Mouse (Mus musculus) liver, embryonic 15.5 days (tissue): ENCODE data around the gene Snhg11. TPM values are rescaled to one million over a fixed set of nuclear protein-coding genes. Genes with fewer than 3 reads are reported as not detected.
A peak's percentile ranks its signal among the peaks of the same experiment; 100 is the strongest.
"Not testable (repeated sequence)": the region's sequence is repeated elsewhere in the genome, so short reads cannot be mapped to it uniquely, and the experiment has no call there.

Experiments
- ATAC-seq: fragments of 200-750 bp; cut with Nextera tagmentation; 2 replicates; pipeline ENCODE4 v1.8.0; 2017; ENCODE audit warnings: moderate number of reproducible peaks, mild to moderate bottlenecking, moderate library complexity; ENCODE audit not compliant: insufficient read depth
- H3K27ac ChIP-seq: fragments of 300-500 bp; sonication (generic); replicated peaks from 2 replicates; pipeline ENCODE4 v1.5.1; 2015; ENCODE audit warnings: mild to moderate bottlenecking, inconsistent platforms
- H3K27me3 ChIP-seq: fragments of 300-500 bp; sonication (generic); 2 replicates; pipeline ENCODE4 v1.6.1; 2015; ENCODE audit warnings: mild to moderate bottlenecking, inconsistent platforms
- H3K36me3 ChIP-seq: fragments of 300-500 bp; sonication (generic); replicated peaks from 2 replicates; pipeline ENCODE4 v1.6.1; 2015; ENCODE audit warnings: moderate library complexity, mild to moderate bottlenecking, inconsistent platforms
- H3K4me1 ChIP-seq: fragments of 300-500 bp; sonication (generic); replicated peaks from 2 replicates; pipeline ENCODE4 v1.6.1; 2015; ENCODE audit warnings: inconsistent platforms
- H3K4me2 ChIP-seq: fragments of 300-500 bp; sonication (generic); 2 replicates; pipeline ENCODE4 v1.6.1; 2015; ENCODE audit warnings: moderate library complexity, mild to moderate bottlenecking, inconsistent platforms
- H3K4me3 ChIP-seq: fragments of 300-500 bp; sonication (generic); replicated peaks from 2 replicates; pipeline ENCODE4 v1.5.1; 2015; ENCODE audit warnings: mild to moderate bottlenecking, inconsistent platforms
- H3K9ac ChIP-seq: fragments of 300-500 bp; sonication (generic); 2 replicates; pipeline ENCODE4 v1.6.1; 2015; ENCODE audit warnings: moderate library complexity, mild to moderate bottlenecking, inconsistent platforms
- H3K9me3 ChIP-seq: fragments of 300-500 bp; sonication (generic); replicated peaks from 2 replicates; pipeline ENCODE4 v1.6.1; 2016; ENCODE audit warnings: inconsistent platforms
- WGBS: fragments of 180-500 bp; shearing (Covaris S2); methylation state at CpG from one replicate; pipeline ENCODE4 v1.1.7; 2015; ENCODE audit warnings: mixed read lengths; ENCODE audit not compliant: insufficient replicate concordance; 5-methylcytosine and 5-hydroxymethylcytosine counted together
- polyA plus RNA-seq: library from polyadenylated mRNA; unstranded; fragments of >200 nt; fragmentation: Nextera tagmentation; extraction: Ambion mirVana; gene quantifications from 2 replicates; pipeline ENCODE4 v1.2.1, GENCODE M21; 2015

Gene Snhg11
- polyA plus RNA-seq, 1 experiment from 2014 or later, result 1.5 TPM

DNA sequence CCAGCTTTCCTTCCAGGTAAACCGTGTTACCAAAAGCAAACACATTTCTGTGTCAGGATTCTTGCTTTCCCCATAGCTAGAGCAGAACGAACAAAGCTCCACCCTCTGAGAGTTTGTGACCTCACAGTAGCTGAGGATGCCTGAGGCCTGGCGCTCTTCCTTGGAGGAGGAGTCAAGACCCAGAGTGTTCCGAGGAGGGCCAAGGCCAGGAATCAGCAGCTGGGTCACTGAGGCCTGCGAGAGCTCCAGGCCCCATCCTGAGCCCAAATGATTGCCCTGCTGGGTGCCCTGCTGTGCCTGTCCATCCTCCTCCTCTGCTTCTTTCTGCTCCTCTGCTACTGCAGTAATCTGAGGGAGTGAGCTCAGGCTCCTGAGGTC lies 5.3 kb upstream of the Snhg11 start:
- ATAC-seq, result no peak
- H3K27ac ChIP-seq, result no peak overlapping the region
- WGBS, result 40% methylated on average over 5 of the region's 5 CpGs
- peaks cover 25% of the 10 kb centered on the region for H3K27me3 ChIP-seq
- no peaks in the 10 kb centered on the region for H3K9me3 ChIP-seq
- H3K4me3 ChIP-seq, result no peak overlapping the region
- H3K4me2 ChIP-seq, result no peak overlapping the region
- no peak overlapping the region for H3K9ac ChIP-seq
- no peaks in the 10 kb centered on the region for H3K36me3 ChIP-seq
- peaks cover 5% of the 10 kb centered on the region; the same call in 1 of the 2 replicates for H3K4me1 ChIP-seq

DNA sequence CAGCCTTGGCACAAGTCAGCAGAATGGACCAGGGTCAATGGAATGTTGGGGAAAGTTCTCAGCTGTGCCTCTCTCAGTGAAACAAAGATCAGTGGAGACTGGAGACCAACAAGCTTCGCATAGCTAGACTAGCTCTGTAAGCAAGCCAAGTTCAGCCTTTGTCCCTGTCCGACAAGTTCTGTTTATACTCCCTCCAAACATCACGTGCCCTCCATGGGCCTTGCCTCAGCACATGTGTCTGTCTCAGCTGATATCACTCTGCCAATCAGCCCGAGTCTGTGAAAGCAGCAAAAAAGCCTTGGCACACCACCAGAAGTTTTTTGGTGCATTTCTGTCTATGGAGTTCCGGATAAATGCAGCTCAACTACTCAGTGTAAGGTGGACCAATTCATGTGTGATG lies 2.4 kb upstream of the Snhg11 start:
- Histone ChIP-seq H3K36me3 (no peaks in the 10 kb centered on the region), H3K4me3 (no peak overlapping the region), H3K9me3 (no peaks in the 10 kb centered on the region), H3K9ac (no peak overlapping the region), H3K4me1 (peaks cover 11% of the 10 kb centered on the region), H3K27ac (no peak overlapping the region), H3K27me3 (peaks cover 51% of the 10 kb centered on the region), H3K4me2 (no peak overlapping the region)
- 37% methylated on average over 5 of the region's 5 CpGs for WGBS
- ATAC-seq, result peak; percentile 31; the same call in 1 of the 2 replicates

DNA sequence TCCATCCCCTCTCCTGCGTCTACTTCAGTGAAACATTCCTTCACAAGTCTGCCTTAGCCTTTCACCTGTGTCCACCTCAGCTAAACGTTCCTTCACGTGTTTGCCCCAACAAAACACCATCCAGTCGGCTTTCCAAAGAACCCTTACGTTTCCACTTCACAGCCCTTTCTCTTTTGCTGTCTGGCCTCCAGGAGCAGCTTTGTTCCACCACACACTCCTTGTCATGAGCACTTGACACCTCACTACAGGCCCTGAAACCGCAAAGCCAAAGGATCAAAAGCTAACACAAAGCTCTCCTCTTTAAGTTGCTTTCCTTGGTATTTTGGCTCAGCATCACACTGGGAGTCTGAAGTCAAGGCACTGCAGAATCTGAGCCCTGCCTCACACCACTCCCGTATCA lies 1.9 kb upstream of the Snhg11 start:
- H3K4me3 ChIP-seq, result no peak overlapping the region
- no peaks in the 10 kb centered on the region for H3K36me3 ChIP-seq
- H3K27me3 ChIP-seq, result peaks cover 51% of the 10 kb centered on the region
- no peaks in the 10 kb centered on the region for H3K9me3 ChIP-seq
- H3K4me2 ChIP-seq, result no peak overlapping the region
- 57% methylated on average over 7 of the region's 7 CpGs for WGBS
- ATAC-seq, result no peak
- no peak overlapping the region for H3K27ac ChIP-seq
- H3K4me1 ChIP-seq, result peaks cover 11% of the 10 kb centered on the region
- no peak overlapping the region for H3K9ac ChIP-seq

DNA sequence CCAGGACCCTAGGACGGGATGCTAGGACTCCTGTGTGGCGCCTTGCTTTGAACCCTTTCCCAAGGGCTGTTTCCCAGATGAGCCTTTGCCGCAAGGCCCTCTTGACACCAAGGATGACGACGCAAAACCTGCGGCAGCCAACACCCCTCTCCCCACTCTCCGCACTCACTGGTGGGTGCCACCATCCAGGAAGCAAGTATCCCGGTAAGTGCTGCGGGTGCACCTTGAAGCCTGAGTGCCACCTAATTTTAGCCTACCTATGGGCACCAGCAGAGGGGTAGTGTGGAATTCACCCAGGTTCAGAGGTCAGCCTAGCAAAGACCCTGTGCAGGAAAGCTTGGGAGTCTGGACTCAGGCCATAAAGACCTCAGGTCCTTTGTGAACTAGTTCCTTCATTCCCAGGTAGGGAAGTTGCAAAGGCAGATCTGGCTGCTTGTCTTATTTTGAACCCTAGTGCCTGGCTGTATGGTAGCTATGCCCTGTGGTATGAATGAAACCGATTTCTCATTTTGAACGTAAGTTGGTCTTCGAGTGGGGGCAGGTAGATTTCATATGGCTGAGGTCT lies 767 bp downstream of the Snhg11 start:
- 26% methylated on average over 12 of the region's 12 CpGs for WGBS
- Histone ChIP-seq H3K36me3 (no peaks in the 10 kb centered on the region), H3K4me1 (peaks cover 14% of the 10 kb centered on the region), H3K27ac (no peak overlapping the region), H3K4me3 (no peak overlapping the region; the same call in 1 of the 2 replicates), H3K9ac (no peak overlapping the region), H3K27me3 (peaks cover 51% of the 10 kb centered on the region), H3K4me2 (peak overlapping the region; percentile 55), H3K9me3 (no peaks in the 10 kb centered on the region)
- ATAC-seq, result no peak

DNA sequence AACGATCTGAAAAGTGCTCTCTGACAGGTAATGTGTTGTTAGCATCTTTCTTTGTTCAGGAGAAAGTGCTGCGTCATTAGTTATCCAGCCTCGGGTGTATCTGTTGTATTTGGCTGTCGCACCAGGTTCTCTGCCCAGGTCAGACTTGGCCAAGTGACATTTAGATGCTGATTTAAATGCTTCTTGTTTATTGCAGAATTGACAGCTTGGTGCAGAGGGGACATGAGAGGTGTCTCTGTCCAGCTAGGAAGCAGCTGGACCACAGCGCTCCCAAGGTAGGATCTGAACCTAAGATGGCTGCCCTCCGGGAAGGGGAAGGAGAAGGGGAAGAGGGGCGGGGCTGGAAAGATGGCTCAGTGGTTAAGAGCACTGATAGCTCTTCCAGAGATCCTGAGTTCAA lies 1.4 kb downstream of the Snhg11 start:
- H3K27me3 ChIP-seq, result peaks cover 51% of the 10 kb centered on the region
- H3K9me3 ChIP-seq, result no peaks in the 10 kb centered on the region
- peaks cover 14% of the 10 kb centered on the region for H3K4me1 ChIP-seq
- no peak overlapping the region for H3K27ac ChIP-seq
- ATAC-seq, result no peak
- H3K36me3 ChIP-seq, result no peaks in the 10 kb centered on the region
- no peak overlapping the region for H3K9ac ChIP-seq
- no peak overlapping the region for H3K4me2 ChIP-seq
- WGBS, result 55% methylated on average over 7 of the region's 7 CpGs
- H3K4me3 ChIP-seq, result no peak overlapping the region

DNA sequence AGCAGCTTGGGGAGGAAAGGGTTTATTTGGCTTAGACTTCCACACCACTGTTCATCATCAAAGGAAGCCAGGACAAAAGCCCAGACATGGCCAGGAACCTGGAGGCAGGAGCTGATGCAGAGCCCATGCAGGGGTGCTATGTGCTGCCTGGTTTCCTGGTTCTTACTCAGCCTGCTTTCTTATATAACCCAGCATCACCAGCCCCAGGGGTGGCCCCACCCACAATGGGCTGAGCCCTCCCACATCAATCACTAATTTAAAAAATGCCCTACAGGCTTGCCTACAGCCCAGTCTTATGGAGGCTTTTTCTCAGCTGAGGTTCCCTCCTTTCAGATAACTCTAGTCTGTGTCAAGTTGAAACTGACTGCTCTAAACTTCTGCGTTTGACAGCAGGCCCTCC lies 2.4 kb downstream of the Snhg11 start:
- Histone ChIP-seq H3K4me2 (no peak overlapping the region), H3K27ac (no peak overlapping the region), H3K27me3 (peaks cover 49% of the 10 kb centered on the region), H3K36me3 (no peaks in the 10 kb centered on the region), H3K4me1 (peaks cover 13% of the 10 kb centered on the region), H3K4me3 (no peak overlapping the region), H3K9me3 (no peaks in the 10 kb centered on the region), H3K9ac (no peak overlapping the region)
- ATAC-seq, result no peak
- WGBS, result 58% methylated on average over 1 of the region's 1 CpGs

GRCm38 (mm10) chr2:158379354-158380078 lies 4.1 kb downstream of the Snhg11 start:
- no peak overlapping the region for H3K9ac ChIP-seq
- no peak overlapping the region for H3K4me2 ChIP-seq
- peaks cover 9% of the 10 kb centered on the region; the same call in 1 of the 2 replicates for H3K4me1 ChIP-seq
- no peak overlapping the region for H3K4me3 ChIP-seq
- H3K36me3 ChIP-seq, result no peaks in the 10 kb centered on the region
- no peak overlapping the region for H3K27ac ChIP-seq
- peaks cover 32% of the 10 kb centered on the region for H3K27me3 ChIP-seq
- no peak for ATAC-seq
- H3K9me3 ChIP-seq, result no peaks in the 10 kb centered on the region
- 41% methylated on average over 13 of the region's 13 CpGs for WGBS

GRCm38 (mm10) chr2:158386072-158386471 lies 10.6 kb downstream of the Snhg11 start:
- Histone ChIP-seq H3K4me2 (no peak overlapping the region), H3K4me3 (no peak overlapping the region), H3K4me1 (no peaks in the 10 kb centered on the region), H3K9me3 (no peaks in the 10 kb centered on the region), H3K9ac (no peak overlapping the region), H3K27ac (no peak overlapping the region), H3K27me3 (no peaks in the 10 kb centered on the region), H3K36me3 (no peaks in the 10 kb centered on the region)
- 37% methylated on average over 8 of the region's 8 CpGs for WGBS
- ATAC-seq, result no peak

DNA sequence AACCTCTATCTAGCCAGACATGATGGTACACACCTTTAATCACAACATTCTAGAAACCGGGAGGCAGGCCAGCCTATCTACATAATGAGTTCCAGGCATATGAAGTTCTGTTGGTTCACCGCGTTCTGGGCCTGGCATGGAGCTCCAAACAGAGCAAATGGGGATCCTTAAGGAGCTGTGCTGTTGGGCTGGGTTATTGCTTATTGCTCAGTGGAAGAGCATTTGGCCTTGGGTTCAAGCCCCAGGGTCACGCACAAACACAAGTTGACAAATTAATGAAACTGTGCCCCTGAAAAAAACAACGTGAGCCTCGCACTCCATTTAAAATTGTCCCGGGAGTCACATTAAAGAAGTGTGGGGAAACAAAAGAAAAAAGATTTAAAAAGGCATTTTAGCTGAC lies 14.0 kb downstream of the Snhg11 start:
- no peaks in the 10 kb centered on the region for H3K27me3 ChIP-seq
- H3K4me1 ChIP-seq, result no peaks in the 10 kb centered on the region
- no peak overlapping the region for H3K4me2 ChIP-seq
- H3K36me3 ChIP-seq, result no peaks in the 10 kb centered on the region
- ATAC-seq, result no peak
- WGBS, result 73% methylated on average over 7 of the region's 7 CpGs
- no peak overlapping the region for H3K27ac ChIP-seq
- H3K9me3 ChIP-seq, result no peaks in the 10 kb centered on the region
- no peak overlapping the region for H3K4me3 ChIP-seq
- H3K9ac ChIP-seq, result no peak overlapping the region

DNA sequence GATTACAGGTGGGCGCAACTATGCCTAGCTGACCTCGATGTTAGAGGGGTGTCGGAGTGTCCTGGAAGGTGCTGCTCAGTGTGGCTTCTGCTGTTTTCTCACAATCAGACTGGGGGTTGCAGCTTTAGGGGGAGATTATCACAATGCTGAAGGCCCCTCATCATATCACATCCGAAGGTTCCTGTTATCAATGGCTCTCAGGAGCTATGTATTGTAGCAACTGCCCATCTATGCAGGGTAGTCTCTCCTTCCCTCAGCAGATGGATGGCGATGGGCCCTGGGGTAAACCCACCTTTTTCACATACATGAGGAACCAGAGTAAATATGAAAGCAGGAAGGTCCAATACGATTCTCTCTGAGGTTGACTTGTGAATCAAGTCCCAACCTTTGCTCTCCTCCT lies 20.9 kb downstream of the Snhg11 start:
- no peak overlapping the region for H3K4me3 ChIP-seq
- H3K4me1 ChIP-seq, result 0 out of 2 replicates have a peak, but pooled peaks cover 6% of the 10 kb centered on the region
- 45% methylated on average over 6 of the region's 6 CpGs for WGBS
- ATAC-seq, result peak; percentile 29; the same call in 1 of the 2 replicates
- H3K9me3 ChIP-seq, result no peaks in the 10 kb centered on the region
- H3K36me3 ChIP-seq, result no peaks in the 10 kb centered on the region
- no peaks in the 10 kb centered on the region for H3K27me3 ChIP-seq
- no peak overlapping the region for H3K9ac ChIP-seq
- H3K27ac ChIP-seq, result no peak overlapping the region
- no peak overlapping the region for H3K4me2 ChIP-seq

GRCm38 (mm10) chr2:158397140-158397539 lies 21.7 kb downstream of the Snhg11 start:
- not testable (repeated sequence) for H3K4me1 ChIP-seq, H3K36me3 ChIP-seq, H3K27ac ChIP-seq, H3K9ac ChIP-seq, H3K27me3 ChIP-seq, H3K4me2 ChIP-seq, H3K9me3 ChIP-seq
- 61% methylated on average over 13 of the region's 13 CpGs for whole genome bisulfite sequencing
- H3K4me3 ChIP-seq, result peak overlapping the region; percentile 25
- peak; percentile 67 for ATAC-seq
